Mouse (Mus musculus) adrenal gland, postnatal 10 days (tissue): ENCODE data around the gene Alkbh2. TPM values are rescaled to one million over a fixed set of nuclear protein-coding genes. Genes with fewer than 3 reads are reported as not detected.

ENCODE experiments used
- DNase-seq: peaks from one replicate; pipeline ENCODE4 v3.0.0; 2021; ENCODE audit warnings: mixed read lengths
- long read RNA-seq, 2 experiments: library from polyadenylated mRNA; stranded (forward); transcript quantifications; one replicate each; pipeline ENCODE4 v2.0.0; 2021
- total RNA-seq, 2 experiments: library from RNA; stranded (reverse); gene quantifications; 2 replicates each; pipeline ENCODE4 v1.2.3; 2021

The Alkbh2 gene
- 1 to 10 TPM; 6.3 to 8.6 TPM for total RNA-seq
- long read RNA-seq, experiment 1, partial matches to known transcripts = 5 of 12 reads
- long read RNA-seq, experiment 1, other reads (novel, unspliced or antisense) = 5 of 12 reads
- long read RNA-seq, experiment 2, partial matches to known transcripts = 0 of 5 reads
- long read RNA-seq, experiment 2, other reads (novel, unspliced or antisense) = 2 of 5 reads

DNA sequence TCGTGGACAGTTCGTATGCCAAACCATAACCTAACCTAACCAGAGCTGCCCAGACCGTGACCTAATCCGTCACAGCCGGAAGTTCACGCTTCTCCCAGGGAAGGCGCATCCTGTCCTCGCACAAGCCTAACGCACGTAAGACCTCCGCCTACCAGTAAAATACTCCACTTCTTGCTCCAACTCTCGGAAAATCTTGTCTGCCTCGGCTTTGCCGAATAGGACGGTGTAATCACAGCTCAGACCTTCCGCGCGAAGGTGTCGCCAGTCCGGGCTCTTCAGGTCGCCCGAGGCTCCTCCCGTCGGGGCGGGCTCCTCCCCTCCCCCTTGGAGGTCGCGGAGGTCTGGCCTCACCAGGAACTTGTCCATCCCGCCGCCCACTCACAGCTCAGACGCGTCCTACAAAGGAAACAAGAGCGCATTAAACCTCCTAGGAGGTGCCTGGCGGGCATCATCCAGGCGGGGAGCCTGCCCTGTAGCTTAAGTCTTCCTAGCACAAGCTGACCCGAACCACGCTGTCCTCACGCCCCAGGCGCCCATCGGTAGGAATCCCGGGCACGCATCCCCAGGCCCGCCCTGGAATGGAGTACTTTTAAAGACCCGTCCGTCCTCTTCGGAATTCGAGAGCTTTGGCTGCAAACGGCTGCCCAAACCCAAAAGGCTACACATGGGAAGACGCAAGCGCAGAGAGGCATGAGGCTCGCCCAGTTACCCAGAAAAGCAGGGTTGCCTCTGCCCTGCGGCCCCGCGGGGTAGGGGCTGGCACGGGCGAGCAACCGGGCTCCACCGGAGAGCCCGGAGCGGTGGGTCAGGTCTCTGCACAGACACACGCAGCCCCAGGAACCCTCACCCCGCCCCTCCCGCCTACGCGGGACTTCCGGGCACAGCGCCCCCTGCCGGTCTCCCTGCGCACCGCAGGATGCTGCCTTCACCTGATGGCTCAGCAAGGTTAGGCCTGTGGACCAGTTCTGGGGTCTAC is at the start of gene Alkbh2:
TSS of gene Alkbh2 (minus strand) at position 845 of the 976 bp plus-strand sequence.
- DNase-seq = peak; percentile 93

DNA sequence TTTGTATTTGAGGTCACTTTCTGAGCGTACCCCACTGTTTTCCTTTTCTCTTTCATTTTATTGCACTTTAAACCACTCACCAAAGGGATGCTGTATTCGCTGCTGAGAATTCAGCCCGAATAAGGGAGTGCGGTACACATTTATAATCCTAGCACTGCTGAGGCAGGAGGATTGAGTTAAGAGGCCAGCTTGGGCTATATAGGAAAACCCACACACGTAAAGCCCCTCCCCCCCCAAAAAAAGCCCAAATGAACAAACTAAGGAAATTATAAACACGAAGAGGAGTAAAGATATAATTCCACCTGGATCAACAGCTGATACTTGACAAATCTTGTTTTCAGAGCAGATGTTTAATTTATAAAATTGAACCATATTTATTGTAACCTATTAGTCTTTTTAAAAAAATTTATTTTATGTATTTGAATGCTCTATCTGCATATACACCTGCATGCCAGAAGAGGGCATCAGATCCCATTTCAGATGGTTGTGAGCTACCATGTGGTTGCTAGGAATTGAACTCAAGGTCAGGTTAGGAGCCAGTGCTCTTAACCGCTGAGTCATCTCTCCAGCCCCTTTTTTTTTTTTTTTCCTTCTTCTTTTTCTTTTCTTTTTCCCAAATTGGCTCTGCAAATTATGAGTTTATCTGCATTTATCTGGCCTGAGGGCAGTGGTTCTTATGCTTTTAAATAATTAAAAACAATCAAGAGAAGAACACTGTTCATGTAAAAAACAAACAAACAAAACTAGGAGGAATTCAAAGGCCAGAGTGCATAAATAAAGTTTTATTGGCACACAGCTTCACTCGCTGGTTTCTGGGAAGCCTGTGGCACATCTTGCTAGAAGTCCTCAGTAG is 48.8 kb upstream of the Alkbh2 start:
- DNase-seq = no peak

DNA sequence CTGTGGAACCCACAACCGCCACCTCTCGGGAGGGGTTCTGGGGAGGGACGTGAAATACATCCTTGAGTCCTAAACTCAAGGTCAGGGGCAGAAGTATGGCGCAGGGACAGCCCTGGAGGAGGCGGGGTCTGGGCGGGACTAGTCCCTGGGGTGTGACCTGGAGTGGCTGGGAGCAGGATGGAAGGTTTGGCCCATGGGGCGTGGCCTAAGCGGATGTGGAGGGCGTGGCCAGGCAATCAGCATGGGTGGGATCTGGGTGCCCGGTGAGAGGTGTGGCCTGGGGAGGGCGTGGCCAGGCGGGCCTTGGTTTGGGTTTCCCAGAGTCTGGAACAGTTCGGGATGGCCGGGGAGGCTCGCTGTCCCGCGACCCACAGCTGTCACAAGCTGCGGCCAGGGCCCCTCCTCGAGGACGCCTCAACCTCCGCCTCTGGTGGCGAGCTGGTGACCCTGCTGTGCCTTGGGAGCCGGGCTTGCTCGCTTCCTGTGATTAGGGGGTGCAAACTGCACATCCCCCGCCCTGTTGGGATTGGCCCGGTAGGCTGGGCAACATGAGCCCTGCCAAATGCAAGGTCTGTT is 47.7 kb upstream of the Alkbh2 start:
- DNase-seq = peak; percentile 99

DNA sequence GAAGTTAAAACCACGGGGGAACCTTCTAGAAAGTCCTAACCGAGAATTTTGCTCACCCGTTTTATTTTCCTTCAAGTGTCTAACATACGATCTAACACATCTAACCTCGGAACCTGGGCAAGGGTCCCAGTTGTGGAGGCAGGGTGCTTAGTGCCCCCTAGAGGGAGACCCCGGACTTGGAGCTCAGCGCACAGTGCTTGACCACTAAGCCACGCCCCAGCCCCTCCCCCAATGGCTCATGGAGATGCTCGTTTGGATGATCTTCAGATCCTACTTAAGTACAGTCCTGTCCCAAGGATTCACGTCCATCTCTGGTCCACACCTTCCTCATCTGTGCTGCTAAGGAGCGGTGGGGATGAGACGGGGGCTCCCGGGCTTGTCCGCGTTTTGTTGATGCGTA is 46.6 kb upstream of the Alkbh2 start:
- DNase-seq = peak; percentile 70

DNA sequence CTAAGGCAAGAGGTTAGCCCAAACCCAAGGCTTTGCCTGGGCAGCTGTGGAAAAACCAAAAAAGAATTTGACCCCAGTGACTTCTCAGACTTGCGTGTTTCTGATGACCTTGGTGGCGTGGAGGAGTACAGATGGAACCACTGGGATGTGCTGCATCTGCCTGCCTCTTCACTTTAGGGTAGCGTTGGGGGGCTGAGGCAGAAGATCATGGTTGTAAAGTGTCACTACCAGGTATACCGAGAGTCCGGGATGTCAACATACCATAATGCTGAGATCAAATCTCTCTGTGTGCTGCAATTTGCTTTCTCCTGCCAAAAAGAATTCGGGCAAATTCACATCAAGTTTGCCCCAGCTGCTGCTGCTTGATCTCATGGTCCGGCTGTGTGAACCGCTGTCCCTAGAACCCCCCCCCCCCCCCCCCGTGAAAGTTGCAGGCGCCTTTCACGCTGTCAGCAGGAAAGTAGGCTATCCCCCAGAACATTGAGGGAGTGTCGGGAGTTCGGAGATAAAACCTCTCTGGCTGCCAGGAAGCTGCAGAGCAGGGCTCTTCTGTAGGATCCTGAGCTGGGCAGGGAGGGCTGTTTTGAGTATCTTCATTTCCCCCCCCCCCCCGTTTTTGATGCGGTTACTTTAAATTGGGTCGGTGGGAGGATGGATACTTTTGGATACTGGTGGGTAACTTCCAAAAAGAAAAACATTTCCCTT is 46.0 kb upstream of the Alkbh2 start:
- DNase-seq = no peak

DNA sequence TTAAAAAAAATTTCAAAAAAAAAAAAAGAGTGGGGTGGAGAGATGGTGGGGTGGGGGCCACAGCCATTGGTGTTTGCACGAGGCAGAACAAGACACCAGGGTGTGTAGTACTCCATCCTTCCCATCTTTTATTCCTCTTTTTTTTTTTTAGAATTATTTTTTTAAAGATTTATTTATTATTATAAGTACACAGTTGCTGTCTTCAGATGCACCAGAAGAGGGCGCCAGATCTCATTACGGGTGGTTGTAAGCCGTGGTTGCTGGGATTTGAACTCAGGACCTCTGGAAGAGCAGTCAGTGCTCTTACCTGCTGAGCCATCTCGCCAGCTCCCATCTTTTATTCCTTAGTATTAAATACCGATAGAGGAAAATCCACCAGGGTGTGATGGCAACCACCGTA is 45.4 kb upstream of the Alkbh2 start:
- no peak for DNase-seq

DNA sequence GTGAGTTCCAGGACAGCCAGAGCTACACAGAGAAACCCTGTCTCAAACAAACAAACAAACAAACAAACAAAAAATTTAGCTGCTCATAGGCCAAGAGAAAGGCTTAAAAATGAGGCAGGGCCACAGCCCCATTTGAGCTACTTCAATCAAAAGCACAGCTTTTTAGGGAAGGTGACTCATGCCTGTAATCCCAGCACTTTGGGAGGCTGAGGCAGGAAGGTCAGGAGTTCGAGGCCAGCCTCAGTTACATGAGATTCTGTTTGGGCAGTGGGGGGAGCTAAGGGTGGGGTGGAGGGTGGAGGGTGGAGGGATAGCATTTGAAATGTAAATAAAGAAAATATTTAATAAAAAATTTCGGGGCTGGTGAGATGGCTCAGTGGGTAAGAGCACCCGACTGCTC is 44.9 kb upstream of the Alkbh2 start:
- no peak for DNase-seq

DNA sequence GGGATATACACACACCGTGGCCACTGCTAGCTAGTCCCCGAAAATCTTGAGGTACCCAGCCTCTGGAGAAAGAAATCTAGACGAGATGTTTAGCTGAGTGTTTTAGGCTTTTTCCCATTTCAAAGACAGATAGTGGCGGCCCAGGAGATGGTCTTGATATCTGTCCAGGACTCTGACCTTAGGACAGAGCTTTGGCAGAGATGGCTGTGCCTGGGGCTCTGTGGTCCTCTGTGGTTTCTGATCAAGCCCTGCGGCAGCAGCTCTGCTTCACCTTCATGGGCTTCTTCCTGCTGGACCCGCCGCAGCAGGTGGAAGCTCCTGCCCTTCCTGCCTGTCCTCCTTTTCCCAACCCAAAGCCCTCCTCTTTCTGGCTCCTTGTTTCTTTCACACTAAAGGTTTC is 42.3 kb upstream of the Alkbh2 start:
- no peak for DNase-seq

DNA sequence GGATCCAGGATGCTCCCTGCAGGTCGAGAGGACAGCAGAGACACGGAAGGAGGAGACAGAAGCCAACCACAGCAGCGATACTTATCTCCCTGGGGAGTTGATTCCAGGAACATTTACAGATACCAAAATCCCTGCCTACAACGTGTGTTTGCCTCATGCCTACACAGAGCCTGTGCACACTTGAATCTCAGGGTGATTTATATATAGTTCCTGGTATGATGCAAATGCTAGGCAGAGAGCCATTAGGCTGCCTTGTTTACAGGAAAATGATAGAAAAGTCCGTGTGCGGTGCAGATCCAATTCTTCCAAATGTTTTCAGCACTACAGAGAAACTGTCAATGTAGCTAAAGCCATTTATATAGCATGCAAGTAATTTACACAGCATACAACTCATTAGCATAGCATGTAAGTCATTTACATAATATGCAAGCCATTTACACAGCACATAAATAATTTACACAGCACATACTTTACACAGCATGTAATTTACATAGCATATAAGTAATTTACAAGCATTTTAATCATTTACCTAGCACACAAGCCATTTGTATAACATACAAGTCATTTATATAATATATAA is 35.2 kb upstream of the Alkbh2 start:
- DNase-seq = no peak

DNA sequence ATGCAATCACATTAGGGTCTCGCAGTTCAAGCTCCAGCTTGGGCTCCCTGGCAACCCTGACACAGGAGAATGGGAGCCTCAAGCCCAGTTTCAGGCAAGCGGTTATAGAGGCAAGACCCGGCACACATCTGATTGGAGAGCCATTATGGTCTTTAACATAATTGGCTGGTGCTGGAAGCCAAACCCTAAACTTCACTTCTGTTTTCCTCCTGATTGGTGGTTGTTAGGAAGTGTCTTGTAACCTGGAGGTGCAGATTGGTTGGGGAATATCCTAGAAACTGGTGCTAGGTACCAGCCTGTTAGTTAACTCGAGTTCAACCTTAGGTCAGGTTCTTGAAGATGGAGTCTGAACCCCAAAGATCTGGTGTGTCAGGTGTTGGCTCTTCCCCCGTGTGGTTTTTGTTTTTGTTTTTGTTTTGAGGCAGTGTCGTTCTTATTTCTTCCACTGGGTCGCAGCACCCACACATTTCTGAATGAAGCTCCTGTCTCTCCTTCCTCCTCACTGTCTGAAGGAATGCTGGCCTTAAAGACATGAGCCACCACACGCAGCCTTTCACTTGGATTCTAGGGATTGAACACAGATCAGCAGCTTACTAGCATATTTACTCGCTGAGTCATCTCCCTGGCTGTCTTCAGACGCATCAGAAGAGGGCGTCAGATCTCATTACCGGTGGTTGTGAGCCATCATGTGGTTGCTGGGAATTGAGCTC is 34.2 kb upstream of the Alkbh2 start:
- DNase-seq = no peak

DNA sequence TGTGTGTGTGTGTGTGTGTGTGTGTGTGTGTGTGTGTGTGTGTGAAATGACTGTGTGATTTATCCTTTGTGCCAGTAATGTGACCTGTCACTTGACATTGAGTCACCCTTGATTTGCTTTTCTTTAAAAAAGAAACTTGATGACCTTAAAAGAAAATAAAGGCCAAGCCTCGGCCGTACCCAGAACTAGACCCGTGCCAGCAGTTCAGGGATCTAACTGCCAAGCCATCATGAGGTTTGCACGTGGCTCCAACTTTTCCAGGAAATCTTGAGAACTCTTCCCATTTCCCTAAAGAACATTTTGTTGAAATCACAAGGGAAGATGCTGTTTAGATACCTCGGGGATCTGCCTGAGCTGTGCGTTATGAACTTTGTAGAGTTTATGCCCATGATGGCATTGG is 33.4 kb upstream of the Alkbh2 start:
- peak; percentile 63 for DNase-seq

DNA sequence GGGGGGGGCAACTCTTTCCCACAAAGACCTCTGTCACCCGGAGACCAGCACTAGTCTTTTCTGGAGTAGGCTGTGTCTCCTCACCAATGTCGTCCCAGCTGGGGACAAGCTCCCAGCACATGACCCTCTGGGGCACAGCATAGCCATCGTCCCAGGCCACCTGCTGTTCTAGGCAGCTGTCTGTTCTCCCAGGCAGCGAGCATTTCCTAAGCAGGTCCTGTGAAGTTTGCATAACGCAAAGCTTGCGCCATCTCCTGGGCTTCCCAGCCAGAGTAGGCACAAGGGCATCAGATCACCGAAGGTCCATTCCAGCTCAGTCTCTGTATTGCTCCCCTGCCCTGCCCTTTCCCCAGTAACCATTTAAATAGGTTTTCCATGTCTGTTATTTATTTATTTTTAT is 29.2 kb upstream of the Alkbh2 start:
- DNase-seq = peak; percentile 71

DNA sequence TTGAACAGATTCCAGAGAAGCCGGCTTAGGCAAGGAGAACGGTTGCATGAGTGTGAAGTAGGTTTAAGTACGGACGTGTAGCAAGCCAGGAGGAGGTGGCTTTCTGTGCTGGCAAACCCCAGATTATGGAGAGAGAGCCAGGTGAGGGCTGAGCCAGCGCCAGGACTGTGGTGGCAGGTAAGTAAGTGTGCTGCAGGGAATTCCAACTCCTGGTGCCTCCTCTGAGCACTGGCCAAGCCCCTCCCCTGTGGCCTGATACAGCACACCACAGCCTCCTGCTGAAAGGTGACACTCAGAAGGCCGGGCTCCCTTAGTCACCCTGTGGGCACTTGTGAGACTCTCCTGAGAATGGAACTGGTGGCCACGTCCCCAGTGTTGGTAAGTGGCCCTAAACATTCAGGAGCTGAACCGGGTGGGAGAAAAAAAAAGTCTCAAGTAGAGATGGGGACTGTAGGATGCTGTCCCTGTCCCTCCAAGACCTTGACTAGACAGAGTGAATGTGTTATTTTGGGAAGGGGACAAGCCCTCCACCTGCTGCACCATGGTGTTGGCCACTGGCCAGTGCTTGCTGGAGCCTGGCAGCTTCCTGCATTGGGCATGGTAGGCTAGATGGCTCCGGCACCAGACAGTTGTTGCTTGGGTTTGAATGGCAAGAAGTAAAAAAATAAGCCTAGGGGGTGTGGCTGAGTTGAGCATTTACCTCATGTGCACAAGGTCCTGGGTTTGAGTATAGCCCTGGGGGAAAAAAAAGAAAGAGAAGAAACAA is 27.3 kb upstream of the Alkbh2 start:
- peak; percentile 67 for DNase-seq

DNA sequence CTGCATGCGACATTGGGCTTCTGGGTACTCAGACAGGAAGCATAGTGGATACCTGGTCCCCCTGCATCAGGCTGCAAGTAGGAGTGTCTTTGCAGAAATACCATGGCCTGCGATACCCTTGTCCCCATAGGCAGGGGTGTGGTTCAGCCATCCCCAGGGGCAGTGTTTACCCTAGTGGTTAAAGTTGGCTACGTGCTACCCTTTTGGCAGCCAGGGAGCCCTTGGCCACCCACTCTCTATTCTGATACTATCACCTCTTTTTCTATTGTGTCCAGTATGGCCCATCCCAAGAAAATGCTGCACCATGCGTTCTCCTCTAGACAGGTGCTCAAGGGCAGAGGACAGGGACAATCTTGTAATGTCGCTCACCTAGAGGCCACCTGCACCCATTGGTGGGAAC is 26.7 kb upstream of the Alkbh2 start:
- DNase-seq = peak; percentile 53

DNA sequence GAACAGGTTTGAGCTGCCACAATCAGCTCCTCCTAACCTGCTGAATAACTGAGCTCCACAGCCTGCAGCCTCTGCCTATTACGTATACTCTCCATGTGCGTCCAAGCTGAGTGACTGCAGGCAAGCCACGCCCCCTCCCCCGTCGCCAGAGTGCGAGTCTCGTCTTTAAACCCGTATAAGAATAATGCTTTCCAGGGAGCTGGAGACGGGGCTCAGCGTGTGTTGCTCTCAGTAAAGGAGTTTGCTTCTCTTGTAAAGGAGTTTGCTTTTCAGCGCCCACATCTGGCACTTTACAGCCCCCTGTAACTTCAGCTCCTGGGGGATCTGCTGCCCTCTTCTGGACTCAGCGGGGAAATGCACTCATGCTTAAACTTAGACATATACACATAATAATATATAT is 25.5 kb upstream of the Alkbh2 start:
- DNase-seq = peak; percentile 52

DNA sequence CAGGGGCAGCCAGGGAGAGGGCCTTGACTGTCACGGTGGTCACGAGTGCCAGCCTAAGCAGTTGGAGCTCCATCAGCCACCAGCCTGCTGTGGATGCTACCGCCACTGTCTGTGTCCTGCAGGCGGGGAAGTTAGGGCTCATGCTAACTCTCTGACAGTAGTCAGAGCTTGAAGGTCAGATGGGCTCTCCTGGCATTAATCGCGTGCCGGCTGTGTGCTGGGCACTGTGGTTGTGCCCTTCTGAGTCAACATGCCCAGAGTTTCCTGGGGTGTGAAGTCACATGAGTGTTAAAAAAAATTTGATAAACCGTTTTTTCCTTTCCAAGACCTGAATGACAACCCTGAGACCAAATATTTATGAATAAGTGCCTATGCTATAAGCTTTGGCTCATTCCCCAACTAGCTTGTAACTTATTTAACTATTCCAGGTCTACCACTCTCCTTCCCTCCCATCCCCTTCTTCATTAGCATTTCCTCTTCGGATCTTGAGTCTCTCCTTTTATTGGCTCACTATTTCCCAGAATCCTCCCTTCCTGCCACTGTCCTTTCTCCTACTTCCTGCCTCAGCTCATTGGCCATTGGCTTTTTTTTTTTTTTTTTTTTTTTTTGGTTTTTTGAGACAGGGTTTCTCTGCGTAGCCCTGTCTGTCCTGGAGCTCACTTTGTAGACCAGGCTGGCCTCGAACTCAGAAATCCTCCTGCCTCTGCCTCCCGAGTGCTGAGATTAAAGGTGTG is 24.5 kb upstream of the Alkbh2 start:
- peak; percentile 56 for DNase-seq

DNA sequence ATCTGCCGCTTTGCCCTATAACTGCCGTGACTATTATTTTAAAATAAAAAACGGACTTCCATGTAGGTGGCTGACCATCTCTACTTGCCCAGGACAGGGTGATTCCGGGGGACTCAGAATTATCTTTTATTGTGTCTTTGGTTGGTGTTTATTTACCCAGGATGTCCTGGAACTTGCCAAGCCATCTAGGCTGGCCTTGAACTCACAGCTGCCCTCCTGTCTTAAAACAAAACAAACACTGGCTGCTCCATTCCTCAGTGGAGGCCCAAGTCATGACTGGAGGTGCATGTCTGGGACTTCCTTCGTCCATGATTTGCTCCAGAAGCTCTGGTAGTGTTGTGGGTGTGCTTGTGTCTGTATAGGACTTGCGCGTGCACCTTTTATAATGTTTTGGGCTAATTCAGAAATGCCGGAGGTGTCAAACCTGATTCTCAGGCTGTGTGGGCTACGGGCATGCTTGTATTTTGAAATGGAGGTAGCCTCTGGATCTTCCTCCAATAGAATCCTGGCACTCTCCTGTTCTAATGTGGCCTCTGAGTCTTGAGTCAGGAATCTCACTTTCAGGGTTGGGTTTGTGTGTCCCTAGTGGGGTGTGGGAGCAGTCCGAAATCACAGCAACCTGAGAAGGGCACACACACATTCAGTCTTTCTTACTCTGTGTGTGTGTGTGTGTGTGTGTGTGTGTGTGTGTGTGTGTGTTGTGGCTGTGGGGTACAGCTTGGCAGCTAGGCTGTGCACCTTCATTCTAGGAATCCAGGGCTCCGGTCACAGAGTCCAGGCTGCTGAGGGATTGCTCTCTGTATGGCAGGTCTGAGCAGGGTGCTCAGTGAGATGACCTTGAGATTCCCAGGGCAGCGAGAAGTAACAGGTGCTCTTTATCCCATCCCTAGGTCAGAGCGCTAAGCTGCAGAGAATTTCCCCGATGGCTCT is 19.3 kb upstream of the Alkbh2 start:
- DNase-seq = no peak
